Mouse (Mus musculus) forelimb bud, embryonic 11.5 days (tissue): ENCODE results near the gene Dnlz.

Experiments
- DNase-seq: peaks from one replicate; pipeline ENCODE4 v3.0.0-alpha.2; 2012; ENCODE audit warnings: low read depth, low spot score

Dnlz gene

GRCm38 (mm10) chr2:26299336-26299735 lies 52.6 kb downstream of the Dnlz start:
- DNase-seq, result no peak

- no peak for DNase-seq
Observed at GRCm38 (mm10) chr2:26298856-26299230, 53.1 kb downstream of the Dnlz start.

- no peak for DNase-seq
Observed at GRCm38 (mm10) chr2:26298208-26298855, 53.6 kb downstream of the Dnlz start.
